Mouse (Mus musculus) left cerebral cortex, postnatal 10 days (tissue): ENCODE measurements around the gene Tcp1. TPM values are rescaled to one million over a fixed set of nuclear protein-coding genes. Genes with fewer than 3 reads are reported as not detected.
"Not testable (repeated sequence)": the region's sequence is repeated elsewhere in the genome, so short reads cannot be mapped to it uniquely, and the experiment has no call there.

Source experiments
- DNase-seq, 2 experiments: peaks; one replicate each; pipeline ENCODE4 v3.0.0; 2021 to 2022; ENCODE audit warnings: low spot score in 2 of 2, mixed read lengths in 1 of 2; ENCODE audit errors: extremely low spot score in 1 of 2
- intact Hi-C: fragments of 180-260 bp; cut with DNase I; formaldehyde crosslinking; loops from one replicate; pipeline ENCODE4 v1.15.1; 2025
- total RNA-seq, 2 experiments: library from RNA; stranded (reverse); gene quantifications; 2 replicates each; pipeline ENCODE4 v1.2.3; 2021

The Tcp1 gene
- total RNA-seq, 2 experiments from 2014 or later: 230 to 239 TPM

- peak in 1 of 2 experiments; percentile 41 for DNase-seq
- intact Hi-C loops: no loop called here
Observed at GRCm38 (mm10) chr17:12956664-12957063, 41.2 kb downstream of the Tcp1 start.

GRCm38 (mm10) chr17:12959377-12959776, 43.9 kb downstream of the Tcp1 start:
- intact Hi-C loops, DNase-seq: not testable (repeated sequence)

DNA sequence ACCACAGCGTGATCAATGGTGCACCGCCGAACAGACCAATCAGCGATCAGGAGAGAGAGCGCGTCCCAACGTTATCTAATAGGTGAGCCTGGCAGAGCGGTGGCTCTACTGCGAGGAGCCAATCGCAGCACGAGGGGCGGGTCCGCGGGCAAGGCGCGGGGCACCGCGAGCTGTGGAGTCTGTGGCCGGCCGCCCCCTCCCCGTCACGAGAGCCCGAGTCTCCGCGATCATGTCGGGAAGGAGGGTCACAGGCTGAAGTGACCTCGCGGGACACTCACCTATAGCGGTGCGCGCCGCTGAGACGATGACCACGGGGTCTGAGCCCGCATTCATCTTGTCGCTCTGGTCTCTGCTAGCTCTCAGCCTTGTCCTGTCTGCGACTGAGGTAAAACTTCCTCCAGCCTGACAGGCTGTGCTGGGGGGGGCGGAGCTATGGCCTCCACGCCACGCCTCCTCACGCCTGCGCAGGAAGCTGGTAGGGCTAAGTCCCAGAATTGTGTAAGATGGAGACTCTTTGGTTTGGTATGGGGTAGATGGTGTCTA, 44.9 kb downstream of the Tcp1 start, which contains the start of gene Acat2:
Acat2 (minus strand) TSS at position 417 of the 543 bp plus-strand sequence.
- peak; percentile 94 to 97 for DNase-seq
- intact Hi-C loops: loop anchor here (5.0 kb wide), 1 partner anchor 43 kb away; the partner anchor contains the start of genes Mrpl18 and Tcp1

- intact Hi-C loops: loop anchor here (5.0 kb wide), 1 partner anchor 46 kb away; the partner anchor contains the start of genes Mrpl18 and Tcp1
- no peak for DNase-seq
Observed at GRCm38 (mm10) chr17:12963476-12963875, 48.0 kb downstream of the Tcp1 start.

- no peak for DNase-seq
- intact Hi-C loops: no loop called here
Observed at GRCm38 (mm10) chr17:12967173-12967572, 51.7 kb downstream of the Tcp1 start.

DNA sequence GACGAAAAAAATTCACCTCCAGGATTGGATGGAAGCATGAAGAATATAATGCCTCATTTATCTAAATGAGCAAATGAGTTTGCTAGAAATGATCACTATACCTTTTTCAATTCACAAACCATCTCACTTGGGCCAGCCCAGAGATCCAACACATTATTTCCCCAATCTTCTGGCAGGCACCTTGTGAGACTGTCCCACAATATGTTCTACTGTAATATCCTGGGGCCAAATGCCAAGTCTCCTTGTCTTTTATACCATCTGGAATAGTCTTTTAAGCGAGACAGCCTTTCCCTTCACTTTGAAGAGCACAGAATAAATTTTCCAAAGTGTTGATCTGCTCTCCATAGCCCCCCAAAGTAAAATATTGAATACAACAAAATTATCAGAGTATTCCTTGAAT, 58.4 kb downstream of the Tcp1 start:
- intact Hi-C loops: no loop called here
- no peak for DNase-seq

Other genes starting within 250 kb of the Tcp1 start
- 1 to 10 TPM; 2.2 to 2.7 TPM for gene Slc22a1, start 239.9 kb upstream of the Tcp1 start, total RNA-seq
- gene Igf2r, start 146.0 kb upstream of the Tcp1 start, total RNA-seq: 10 to 100 TPM; 24.9 to 25.6 TPM
- 10 to 100 TPM; 14.6 to 16.6 TPM for gene Mas1, start 47.6 kb upstream of the Tcp1 start, total RNA-seq
- under 1 TPM in 1 of 2 experiments, not detected in 1; 0.28 TPM for gene Mrgprh, start 39.7 kb upstream of the Tcp1 start, total RNA-seq
- 1 to 10 TPM; 2.0 to 2.3 TPM for gene Pnldc1, start 5.5 kb upstream of the Tcp1 start, total RNA-seq
- gene Mrpl18, start 644 bp downstream of the Tcp1 start, total RNA-seq: 10 to 100 TPM; 48.1 to 54.4 TPM
- 1 to 10 TPM; 2.0 to 3.5 TPM for gene Acat3, start 24.9 kb downstream of the Tcp1 start, total RNA-seq
- gene Acat2, start 45.0 kb downstream of the Tcp1 start, total RNA-seq: 100 to 1,000 TPM; 112 to 115 TPM
- gene Wtap, start 78.5 kb downstream of the Tcp1 start, total RNA-seq: 10 to 100 TPM; 63.3 to 65.8 TPM
- 100 to 1,000 TPM; 227 to 240 TPM for gene Sod2, start 91.1 kb downstream of the Tcp1 start, total RNA-seq
- gene Gpr31b, start 136.6 kb downstream of the Tcp1 start, total RNA-seq: under 1 TPM in 1 of 2 experiments, not detected in 1; 0.34 TPM
- under 1 TPM; 0.28 to 0.71 TPM for gene Tcp10b, start 145.4 kb downstream of the Tcp1 start, total RNA-seq
- under 1 TPM in 1 of 2 experiments, not detected in 1; 0.32 TPM for gene Unc93a, start 216.1 kb downstream of the Tcp1 start, total RNA-seq